Mouse (Mus musculus) small intestine, adult 2 months (tissue): ENCODE measurements at regions not wholly inside any gene's neighbourhood (a gene's known extent, or its start where the extent isn't known, plus 50 kb on each side); places are given as distances from the start of the nearest gene placed in this dataset.

Experiments
- CTCF ChIP-seq: fragments of 200-500 bp; IDR thresholded peaks from 2 replicates; pipeline ENCODE4 v1.5.1; 2012; ENCODE audit warnings: low read depth, mild to moderate bottlenecking, control low read depth, inconsistent platforms, low read length, moderate library complexity, mixed read lengths; ENCODE audit not compliant: insufficient replicate concordance, insufficient read length; ENCODE audit errors: extremely low read depth
- POLR2A ChIP-seq: fragments of 200-500 bp; IDR thresholded peaks from 2 replicates; pipeline ENCODE4 v1.6.1; 2012; ENCODE audit warnings: low read depth, mild to moderate bottlenecking, control low read depth, inconsistent platforms, low read length, moderate library complexity

DNA sequence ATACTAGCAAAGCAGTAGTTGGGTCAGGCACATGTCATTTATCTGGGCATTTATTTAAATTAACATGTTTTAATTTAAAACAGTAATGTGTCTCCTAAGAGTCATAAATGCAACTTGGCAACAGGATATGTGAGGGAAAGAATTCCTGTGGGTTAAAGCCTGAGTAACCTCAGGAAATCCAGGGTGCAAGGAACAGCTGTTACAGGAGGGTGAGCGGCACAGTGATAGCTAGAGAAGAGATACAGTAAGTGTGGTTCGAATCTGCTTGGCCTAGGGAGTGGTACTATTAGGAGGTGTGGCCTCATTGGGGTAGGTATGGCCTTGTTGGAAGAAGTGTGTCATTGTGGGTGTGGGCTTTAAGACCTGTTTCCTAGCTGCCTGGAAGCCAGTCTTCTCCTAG, 66.3 kb upstream of the Slc30a5 start:
- TF ChIP-seq CTCF, result no peak
- no peak for TF ChIP-seq POLR2A
